Mouse (Mus musculus) ES-CJ7 (cell line): Measurements from ENCODE around the gene Itga9.

Experiments used
- DNase-seq: peaks from one replicate; pipeline ENCODE4 v3.0.0; 2011; ENCODE audit warnings: low read depth, low spot score

The Itga9 gene

GRCm38 (mm10) chr9:118815543-118815942 lies 209.1 kb downstream of the Itga9 start:
- no peak for DNase-seq

GRCm38 (mm10) chr9:118818508-118818907 lies 212.0 kb downstream of the Itga9 start:
- DNase-seq, result no peak

- peak; percentile 19 for DNase-seq
Measured at GRCm38 (mm10) chr9:118821220-118822185, 215.0 kb downstream of the Itga9 start.

GRCm38 (mm10) chr9:118822186-118822555 lies 215.7 kb downstream of the Itga9 start:
- DNase-seq, result no peak

GRCm38 (mm10) chr9:118822581-118822980 lies 216.1 kb downstream of the Itga9 start:
- DNase-seq, result no peak

GRCm38 (mm10) chr9:118831080-118831479 lies 224.6 kb downstream of the Itga9 start:
- no peak for DNase-seq

- DNase-seq, result no peak
Measured at GRCm38 (mm10) chr9:118832533-118832932, 226.0 kb downstream of the Itga9 start.

- DNase-seq, result peak; percentile 17
Measured at GRCm38 (mm10) chr9:118833413-118833812, 226.9 kb downstream of the Itga9 start.

GRCm38 (mm10) chr9:118838910-118839667 lies 232.6 kb downstream of the Itga9 start:
- DNase-seq, result no peak

GRCm38 (mm10) chr9:118841247-118841646 lies 234.8 kb downstream of the Itga9 start:
- DNase-seq, result no peak

GRCm38 (mm10) chr9:118841907-118842432 lies 235.5 kb downstream of the Itga9 start:
- DNase-seq, result no peak

- no peak for DNase-seq
Measured at GRCm38 (mm10) chr9:118843711-118844110, 237.2 kb downstream of the Itga9 start.

GRCm38 (mm10) chr9:118845003-118845402 lies 238.5 kb downstream of the Itga9 start:
- no peak for DNase-seq

- DNase-seq, result no peak
Measured at GRCm38 (mm10) chr9:118846766-118847165, 240.3 kb downstream of the Itga9 start.

- no peak for DNase-seq
Measured at GRCm38 (mm10) chr9:118856665-118857064, 250.2 kb downstream of the Itga9 start.

GRCm38 (mm10) chr9:118860613-118861141 lies 254.2 kb downstream of the Itga9 start:
- no peak for DNase-seq

GRCm38 (mm10) chr9:118862214-118862613 lies 255.7 kb downstream of the Itga9 start:
- peak; percentile 73 for DNase-seq

GRCm38 (mm10) chr9:118862852-118863260 lies 256.4 kb downstream of the Itga9 start:
- peak; percentile 49 for DNase-seq

- DNase-seq, result peak; percentile 96
Measured at GRCm38 (mm10) chr9:118863528-118863927, 257.0 kb downstream of the Itga9 start.

- DNase-seq, result no peak
Measured at GRCm38 (mm10) chr9:118866949-118867348, 260.5 kb downstream of the Itga9 start.

- DNase-seq, result no peak
Measured at GRCm38 (mm10) chr9:118867851-118868250, 261.4 kb downstream of the Itga9 start.

- peak; percentile 70 for DNase-seq
Measured at GRCm38 (mm10) chr9:118871089-118871488, 264.6 kb downstream of the Itga9 start.
